Mouse (Mus musculus) embryonic facial prominence, embryonic 12.5 days (tissue): ENCODE results near the gene Calm3. TPM values are rescaled to one million over a fixed set of nuclear protein-coding genes. Genes with fewer than 3 reads are reported as not detected.

Experiments
- ATAC-seq: fragments of 200-750 bp; cut with Nextera tagmentation; 2 replicates; pipeline ENCODE4 v1.8.0; 2017; ENCODE audit not compliant: insufficient number of reproducible peaks, insufficient read depth, low FRiP score, low TSS enrichment
- H3K27ac ChIP-seq: fragments of 300-500 bp; sonication (generic); 2 replicates; pipeline ENCODE4 v1.5.1; 2016; ENCODE audit warnings: mild to moderate bottlenecking
- H3K27me3 ChIP-seq: fragments of 300-500 bp; sonication (generic); 2 replicates; pipeline ENCODE4 v1.6.1; 2016; ENCODE audit warnings: mild to moderate bottlenecking, moderate library complexity
- H3K36me3 ChIP-seq: fragments of 300-500 bp; sonication (generic); 2 replicates; pipeline ENCODE4 v1.6.1; 2016; ENCODE audit warnings: mild to moderate bottlenecking
- H3K4me1 ChIP-seq: fragments of 300-500 bp; sonication (generic); 2 replicates; pipeline ENCODE4 v1.6.1; 2016
- H3K4me2 ChIP-seq: fragments of 300-500 bp; sonication (generic); replicated peaks from 2 replicates; pipeline ENCODE4 v1.6.1; 2016; ENCODE audit warnings: mild to moderate bottlenecking, moderate library complexity
- H3K4me3 ChIP-seq: fragments of 300-500 bp; sonication (generic); 2 replicates; pipeline ENCODE4 v1.5.1; 2016; ENCODE audit warnings: mild to moderate bottlenecking
- H3K9ac ChIP-seq: fragments of 300-500 bp; sonication (generic); 2 replicates; pipeline ENCODE4 v1.6.1; 2016; ENCODE audit warnings: mild to moderate bottlenecking, moderate library complexity
- H3K9me3 ChIP-seq: fragments of 300-500 bp; sonication (generic); 2 replicates; pipeline ENCODE4 v1.6.1; 2016; ENCODE audit warnings: mild to moderate bottlenecking, moderate library complexity
- WGBS: fragments of 180-500 bp; shearing (Covaris S2); methylation state at CpG from one replicate; pipeline ENCODE4 v1.1.7; 2016; 5-methylcytosine and 5-hydroxymethylcytosine counted together
- polyA plus RNA-seq: library from polyadenylated mRNA; unstranded; fragments of >200 nt; fragmentation: Nextera tagmentation; extraction: Ambion mirVana; gene quantifications from 2 replicates; pipeline ENCODE4 v1.2.1, GENCODE M21; 2016

The Calm3 gene
- polyA plus RNA-seq, 1 experiment from 2014 or later = 123 TPM

DNA sequence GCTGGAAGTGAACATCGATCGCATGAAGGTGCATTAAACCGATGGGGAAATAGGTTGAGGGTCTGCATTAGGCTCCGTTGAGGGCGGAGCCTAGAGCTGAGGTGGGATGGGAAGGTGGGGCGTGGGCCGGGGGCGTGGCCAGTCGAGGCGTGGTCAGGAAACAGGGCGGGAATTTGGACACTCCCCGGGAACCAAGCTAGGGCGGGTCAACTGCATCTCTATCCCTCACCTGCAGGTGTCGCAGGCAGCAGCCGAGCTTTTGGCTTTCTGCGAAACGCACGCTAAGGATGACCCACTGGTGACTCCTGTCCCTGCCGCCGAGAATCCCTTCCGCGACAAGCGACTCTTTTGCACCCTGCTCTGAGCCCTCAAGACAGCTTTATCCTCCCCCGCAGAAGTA is 28.9 kb downstream of the Calm3 start:
- peaks cover 55% of the 10 kb centered on the region for H3K4me1 ChIP-seq
- H3K27ac ChIP-seq = 0 out of 2 replicates have a peak overlapping the region, but pooled peaks have one; percentile 46
- WGBS = under 1% methylated on average over 24 of the region's 24 CpGs
- H3K36me3 ChIP-seq = no peaks in the 10 kb centered on the region
- no peaks in the 10 kb centered on the region for H3K9me3 ChIP-seq
- peak overlapping the region; percentile 47 for H3K9ac ChIP-seq
- H3K4me2 ChIP-seq = peak overlapping the region; percentile 57
- peaks cover 10% of the 10 kb centered on the region; the same call in 1 of the 2 replicates for H3K27me3 ChIP-seq
- ATAC-seq = no peak
- peak overlapping the region; percentile 24 for H3K4me3 ChIP-seq

DNA sequence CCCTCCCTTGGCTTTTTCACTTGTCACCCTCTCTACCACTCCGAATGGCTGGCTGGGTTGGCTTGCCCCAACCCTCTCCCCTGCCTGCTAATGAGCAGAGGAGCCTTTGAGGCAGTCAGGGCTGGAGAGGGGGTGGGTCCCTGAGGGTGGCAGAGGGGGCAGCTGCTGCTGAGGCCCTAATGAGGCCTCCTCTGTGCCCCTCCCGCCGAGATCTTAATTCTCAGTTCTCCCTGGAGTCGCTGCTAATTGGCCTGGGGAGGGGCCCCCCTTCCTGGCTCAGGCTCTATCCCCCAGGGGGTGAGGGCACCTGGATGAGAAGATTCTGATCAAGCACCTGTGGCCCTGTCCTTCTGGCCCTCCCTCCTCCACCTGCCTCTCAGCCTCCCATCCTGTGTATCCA is 29.6 kb downstream of the Calm3 start:
- 7% methylated on average over 4 of the region's 4 CpGs for WGBS
- peaks cover 10% of the 10 kb centered on the region; the same call in 1 of the 2 replicates for H3K27me3 ChIP-seq
- H3K4me3 ChIP-seq = peak overlapping the region; percentile 24; the same call in 1 of the 2 replicates
- H3K4me1 ChIP-seq = peaks cover 52% of the 10 kb centered on the region
- H3K9ac ChIP-seq = peak overlapping the region; percentile 47
- 0 out of 2 replicates have a peak overlapping the region, but pooled peaks have one; percentile 46 for H3K27ac ChIP-seq
- H3K36me3 ChIP-seq = no peaks in the 10 kb centered on the region
- no peaks in the 10 kb centered on the region for H3K9me3 ChIP-seq
- ATAC-seq = no peak
- H3K4me2 ChIP-seq = peak overlapping the region; percentile 57

DNA sequence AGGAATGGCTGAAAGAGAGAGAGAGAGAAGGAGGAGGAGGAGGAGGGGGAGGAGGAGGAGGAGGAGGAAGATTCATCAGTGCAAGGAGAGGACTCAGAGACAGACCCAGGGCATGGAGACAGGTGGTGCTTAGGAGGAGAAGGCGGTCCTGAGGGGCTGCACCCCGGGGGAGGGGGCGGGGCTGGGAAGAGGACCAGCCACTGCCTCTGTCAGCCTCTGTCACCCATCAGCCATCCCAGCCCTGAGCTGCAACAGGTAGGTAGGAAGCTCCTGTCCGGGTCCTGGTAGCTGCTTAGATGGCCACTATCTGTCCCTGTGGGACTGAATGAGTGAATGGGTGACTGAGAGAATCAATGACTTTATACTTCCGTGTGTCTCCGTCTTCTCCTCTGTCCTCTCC is 30.3 kb downstream of the Calm3 start:
- Histone ChIP-seq H3K4me3 (0 out of 2 replicates have a peak overlapping the region, but pooled peaks have one; percentile 12), H3K4me2 (peak overlapping the region; percentile 57), H3K36me3 (peaks cover 6% of the 10 kb centered on the region), H3K9me3 (no peaks in the 10 kb centered on the region), H3K9ac (peak overlapping the region; percentile 47), H3K27me3 (peaks cover 10% of the 10 kb centered on the region; the same call in 1 of the 2 replicates), H3K27ac (no peak overlapping the region; the same call in 1 of the 2 replicates), H3K4me1 (peaks cover 52% of the 10 kb centered on the region)
- 7% methylated on average over 4 of the region's 6 CpGs for WGBS
- no peak for ATAC-seq

DNA sequence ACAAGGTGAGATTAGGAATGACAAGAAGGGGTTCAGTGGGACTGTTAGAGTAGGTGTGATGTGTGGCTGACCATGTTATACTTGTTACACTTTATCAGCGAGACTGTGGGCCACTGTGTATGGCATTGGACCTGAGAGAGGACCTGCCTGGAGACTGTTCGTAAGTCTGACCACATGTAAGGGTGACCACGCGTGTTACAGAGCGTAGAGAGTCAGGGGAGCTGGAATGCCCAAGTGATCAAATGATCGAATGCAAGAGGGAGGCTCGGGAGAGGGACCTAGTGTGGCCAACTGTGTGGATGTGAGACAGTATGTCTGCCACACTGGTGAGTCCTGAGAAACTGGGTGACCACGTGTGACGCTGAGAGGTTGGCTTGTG is 31.6 kb downstream of the Calm3 start:
- H3K4me1 ChIP-seq = peaks cover 52% of the 10 kb centered on the region
- WGBS = 29% methylated on average over 9 of the region's 9 CpGs

DNA sequence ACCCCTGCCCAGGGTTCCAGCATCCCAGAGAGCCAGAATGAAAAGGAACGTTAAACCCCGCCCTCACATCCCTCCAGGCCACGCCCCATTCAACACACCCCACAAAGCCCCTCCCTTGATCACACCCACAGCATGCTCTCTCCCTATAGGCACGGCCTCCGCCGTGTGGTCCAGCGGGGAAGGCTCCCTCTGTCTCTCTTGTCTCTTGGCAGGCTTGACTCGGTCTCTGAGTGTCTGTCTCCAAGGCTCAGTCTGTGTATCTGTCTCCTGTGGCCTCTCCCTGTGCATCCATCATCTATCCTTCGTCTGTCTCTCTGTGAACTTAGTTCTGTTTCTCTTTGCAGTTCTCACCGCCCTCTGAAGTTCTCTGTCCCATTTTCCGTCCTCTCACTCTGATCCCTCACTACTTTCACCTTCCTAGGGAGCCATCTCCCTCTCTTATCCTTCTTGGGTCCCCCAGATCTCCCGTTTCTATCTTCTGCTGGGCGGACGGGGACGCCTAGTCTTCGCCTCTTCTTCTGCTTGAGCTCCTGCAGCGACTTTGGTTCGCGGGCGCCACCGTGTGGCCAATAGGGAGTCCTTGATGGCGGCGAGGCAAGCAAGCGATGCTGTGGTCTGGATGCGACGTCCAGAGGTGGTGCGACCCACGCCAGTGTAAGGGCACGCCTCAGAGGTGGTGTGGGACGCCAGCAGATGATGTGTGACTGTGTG is 32.1 kb downstream of the Calm3 start, which contains the start of gene Gng8:
Gene Gng8, plus strand, starts transcription at position 146 of the 711 bp plus-strand sequence.
- Histone ChIP-seq H3K4me1 (peaks cover 52% of the 10 kb centered on the region), H3K4me3 (peak within 1 kb of the TSS; percentile 32), H3K4me2 (peak within 1 kb of the TSS; percentile 57), H3K9me3 (no peaks in the 10 kb centered on the region), H3K36me3 (peaks cover 19% of the 10 kb centered on the region), H3K27me3 (peaks cover 10% of the 10 kb centered on the region; the same call in 1 of the 2 replicates), H3K27ac (peak within 1 kb of the TSS; percentile 96), H3K9ac (peak within 1 kb of the TSS; percentile 47)
- under 1% methylated on average over 30 of the region's 30 CpGs for WGBS
- peak; percentile 76 for ATAC-seq

More for the DNA sequence above, 31.6 kb downstream of the Calm3 start:
- H3K4me2 ChIP-seq = peak overlapping the region; percentile 57
- no peaks in the 10 kb centered on the region for H3K9me3 ChIP-seq
- H3K4me3 ChIP-seq = peak overlapping the region; percentile 32
- H3K9ac ChIP-seq = peak overlapping the region; percentile 47
- H3K27me3 ChIP-seq = peaks cover 10% of the 10 kb centered on the region; the same call in 1 of the 2 replicates
- ATAC-seq = no peak
- peak overlapping the region; percentile 96; the same call in 1 of the 2 replicates for H3K27ac ChIP-seq
- H3K36me3 ChIP-seq = peaks cover 15% of the 10 kb centered on the region

DNA sequence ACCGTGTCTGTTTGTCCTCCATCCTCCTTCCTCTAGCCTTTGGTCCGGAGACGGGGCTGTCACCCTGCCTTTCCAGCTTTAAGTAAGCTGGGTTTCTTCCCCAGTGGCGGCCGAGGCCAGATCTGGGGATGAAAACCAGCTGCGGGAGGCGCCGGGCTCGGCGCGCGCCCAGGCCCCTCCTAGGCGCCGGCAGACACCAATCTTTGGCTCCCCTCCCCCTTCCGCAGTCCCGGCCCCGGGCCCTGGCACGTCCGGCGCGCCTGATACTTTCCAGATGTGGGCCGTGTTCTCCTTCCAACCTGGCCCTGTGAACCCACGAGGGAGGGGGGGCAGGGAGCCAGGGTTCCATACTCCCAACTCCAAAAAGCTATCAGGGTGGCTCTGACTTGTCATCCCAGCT is 33.0 kb downstream of the Calm3 start:
- H3K9ac ChIP-seq = peak overlapping the region; percentile 28
- H3K36me3 ChIP-seq = peaks cover 28% of the 10 kb centered on the region
- peak overlapping the region; percentile 32 for H3K4me3 ChIP-seq
- H3K4me1 ChIP-seq = peaks cover 52% of the 10 kb centered on the region
- WGBS = 0% methylated on average over 22 of the region's 23 CpGs
- H3K9me3 ChIP-seq = peaks cover 6% of the 10 kb centered on the region
- peak; percentile 72 for ATAC-seq
- peaks cover 17% of the 10 kb centered on the region for H3K27me3 ChIP-seq
- H3K4me2 ChIP-seq = peak overlapping the region; percentile 57
- peak overlapping the region; percentile 96 for H3K27ac ChIP-seq

DNA sequence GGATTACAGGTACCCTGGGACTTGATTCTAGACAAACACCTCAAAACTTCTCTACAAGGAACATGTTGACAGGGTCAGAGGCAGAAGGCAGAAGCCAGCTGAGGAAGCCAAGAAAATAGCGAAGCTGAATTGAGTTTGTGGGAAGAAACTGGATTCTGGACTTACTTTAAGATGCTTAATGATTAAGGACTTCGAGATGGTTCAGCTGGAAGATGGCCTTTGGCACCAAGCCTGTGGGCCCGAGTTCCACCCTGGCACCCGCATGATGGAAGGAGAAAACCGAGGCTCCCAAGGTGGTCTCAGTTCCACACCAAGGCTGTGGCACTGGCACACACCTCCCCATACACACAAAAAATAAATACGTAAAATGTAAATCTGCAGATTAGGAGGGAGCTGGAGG is 33.4 kb downstream of the Calm3 start:
- Histone ChIP-seq H3K4me2 (peak overlapping the region; percentile 57), H3K9ac (peak overlapping the region; percentile 28), H3K36me3 (peaks cover 32% of the 10 kb centered on the region), H3K27ac (peak overlapping the region; percentile 96), H3K4me3 (peak overlapping the region; percentile 32), H3K9me3 (peaks cover 10% of the 10 kb centered on the region), H3K4me1 (peaks cover 51% of the 10 kb centered on the region), H3K27me3 (peaks cover 21% of the 10 kb centered on the region)
- ATAC-seq = no peak
- 15% methylated on average over 6 of the region's 6 CpGs for WGBS

DNA sequence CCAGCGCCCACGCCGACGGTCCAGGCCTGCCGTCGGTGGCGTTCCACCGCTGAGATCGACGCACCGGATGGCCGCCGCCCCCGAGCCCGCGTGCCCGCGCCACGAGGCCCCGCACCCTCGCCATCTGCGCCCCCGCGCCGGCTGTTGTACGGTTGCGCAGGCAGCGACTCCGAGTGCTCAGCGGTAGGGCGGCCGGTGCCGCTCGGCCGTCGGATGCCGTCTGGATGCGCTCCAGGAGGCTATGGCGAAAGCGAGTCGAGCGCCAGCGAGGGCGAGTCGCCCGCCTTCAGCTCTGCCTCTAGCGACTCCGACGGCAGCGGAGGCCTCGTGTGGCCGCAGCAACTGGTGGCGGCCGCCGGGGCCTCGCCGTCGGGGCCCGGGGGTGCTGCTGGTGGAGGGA is 38.0 kb downstream of the Calm3 start:
- peaks cover 19% of the 10 kb centered on the region for H3K9me3 ChIP-seq
- peak overlapping the region; percentile 46; the same call in 1 of the 2 replicates for H3K27ac ChIP-seq
- peaks cover 77% of the 10 kb centered on the region for H3K36me3 ChIP-seq
- ATAC-seq = no peak
- WGBS = 52% methylated on average over 59 of the region's 59 CpGs
- peaks cover 19% of the 10 kb centered on the region for H3K27me3 ChIP-seq
- peak overlapping the region; percentile 23; the same call in 1 of the 2 replicates for H3K4me3 ChIP-seq
- H3K9ac ChIP-seq = no peak overlapping the region
- H3K4me1 ChIP-seq = peaks cover 7% of the 10 kb centered on the region; the same call in 1 of the 2 replicates
- peak overlapping the region; percentile 30 for H3K4me2 ChIP-seq

DNA sequence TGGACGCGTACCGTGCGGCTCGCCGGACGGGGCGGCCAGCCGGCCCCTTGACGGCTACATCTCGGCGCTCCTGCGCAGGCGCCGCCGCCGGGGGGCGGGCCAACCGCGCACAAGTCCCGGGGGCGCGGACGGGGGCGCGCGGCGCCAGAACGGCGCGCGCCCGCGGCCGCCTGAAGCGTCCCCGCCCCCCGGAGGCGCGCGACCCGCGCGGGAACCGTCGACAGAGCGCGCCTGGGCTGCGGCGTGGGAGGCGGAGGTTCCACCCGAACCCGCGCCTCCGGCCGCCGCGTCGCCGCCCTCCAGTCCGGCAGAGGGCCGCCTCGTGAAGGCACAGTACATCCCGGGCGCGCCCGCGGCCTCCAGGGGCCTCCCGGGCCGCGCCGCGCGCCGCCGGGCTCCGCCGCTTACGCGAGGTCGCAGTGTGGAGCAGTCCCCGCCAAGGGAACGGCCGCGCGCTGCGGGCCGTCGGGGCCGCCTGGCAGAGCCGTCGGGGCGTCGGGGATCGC is 38.6 kb downstream of the Calm3 start:
- ATAC-seq = no peak

DNA sequence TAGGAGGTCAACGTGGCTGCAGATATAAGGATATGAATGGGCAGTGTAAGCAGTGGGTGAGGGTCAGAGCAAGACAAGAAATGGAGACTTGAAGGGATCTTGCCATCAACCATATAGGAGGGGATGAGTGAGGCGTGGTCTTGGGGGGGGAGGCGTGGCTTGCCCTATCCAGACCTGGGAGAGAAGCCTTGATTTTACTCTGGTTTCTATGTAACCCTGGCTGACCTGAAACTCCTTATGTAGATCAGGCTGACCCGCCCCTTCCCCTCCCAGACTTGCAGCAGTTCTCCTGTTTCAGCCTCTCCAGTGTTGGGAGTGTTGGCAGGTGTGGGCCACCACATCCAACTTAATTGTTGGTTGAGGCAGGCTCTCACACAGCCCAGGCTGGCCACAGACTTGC is 39.6 kb downstream of the Calm3 start:
- H3K4me1 ChIP-seq = peaks cover 13% of the 10 kb centered on the region
- peaks cover 19% of the 10 kb centered on the region for H3K27me3 ChIP-seq
- H3K36me3 ChIP-seq = peaks cover 79% of the 10 kb centered on the region
- no peak overlapping the region for H3K4me3 ChIP-seq
- no peak overlapping the region for H3K4me2 ChIP-seq
- H3K9me3 ChIP-seq = peaks cover 19% of the 10 kb centered on the region
- no peak overlapping the region for H3K27ac ChIP-seq
- no peak overlapping the region for H3K9ac ChIP-seq
- WGBS = 58% methylated on average over 4 of the region's 4 CpGs
- ATAC-seq = no peak

More for the DNA sequence above, 38.6 kb downstream of the Calm3 start:
- Histone ChIP-seq H3K27me3 (peaks cover 19% of the 10 kb centered on the region), H3K4me1 (peaks cover 7% of the 10 kb centered on the region), H3K9me3 (peaks cover 19% of the 10 kb centered on the region), H3K36me3 (peaks cover 78% of the 10 kb centered on the region), H3K9ac (no peak overlapping the region), H3K4me3 (peak overlapping the region; percentile 23; the same call in 1 of the 2 replicates), H3K4me2 (peak overlapping the region; percentile 30), H3K27ac (peak overlapping the region; percentile 63; the same call in 1 of the 2 replicates)
- WGBS = 22% methylated on average over 89 of the region's 95 CpGs

DNA sequence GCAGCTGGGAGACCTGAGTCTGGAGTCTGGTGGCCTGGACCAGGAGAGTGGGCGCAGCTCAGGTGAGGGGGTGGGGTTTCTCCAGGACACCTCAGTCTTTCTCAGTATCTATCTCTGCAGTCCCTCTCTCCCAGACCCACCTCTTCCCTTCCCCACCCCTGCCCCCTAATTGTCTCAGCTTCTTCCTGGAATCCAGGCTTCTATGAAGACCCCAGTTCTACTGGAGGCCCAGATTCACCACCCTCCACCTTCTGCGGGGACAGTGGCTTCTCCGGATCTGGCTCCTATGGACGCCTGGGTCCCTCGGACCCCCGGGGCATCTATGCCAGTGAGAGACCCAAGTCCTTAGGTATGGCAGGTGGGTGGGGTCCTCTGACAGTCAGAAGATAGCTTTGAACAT is 40.8 kb downstream of the Calm3 start:
- H3K36me3 ChIP-seq = peaks cover 80% of the 10 kb centered on the region
- peaks cover 19% of the 10 kb centered on the region for H3K9me3 ChIP-seq
- no peak overlapping the region for H3K27ac ChIP-seq
- ATAC-seq = no peak
- H3K9ac ChIP-seq = no peak overlapping the region
- peaks cover 19% of the 10 kb centered on the region for H3K27me3 ChIP-seq
- no peak overlapping the region for H3K4me3 ChIP-seq
- no peak overlapping the region for H3K4me2 ChIP-seq
- H3K4me1 ChIP-seq = peaks cover 13% of the 10 kb centered on the region
- WGBS = 88% methylated on average over 6 of the region's 6 CpGs
